Mouse (Mus musculus): Measurements from ENCODE around the gene Stk17b. TPM values are rescaled to one million over a fixed set of nuclear protein-coding genes. Genes with fewer than 3 reads are reported as not detected.
A peak's percentile ranks its signal among the peaks of the same experiment; 100 is the strongest.
"Not testable (repeated sequence)": the region's sequence is repeated elsewhere in the genome, so short reads cannot be mapped to it uniquely, and the experiment has no call there.

Gene Stk17b
- polyA plus RNA-seq, 1 experiment, result 25.2 TPM

GRCm38 (mm10) chr1:53715966-53716515, 69.0 kb downstream of the Stk17b start:
- H3K27ac ChIP-seq (ENCODE audit: insufficient read depth, low read length), result no peak overlapping the region
- H3K4me1 ChIP-seq (ENCODE audit: control insufficient read depth, insufficient read depth, low read length), result no peaks in the 10 kb centered on the region
- TF ChIP-seq POLR2A (IDR thresholded peaks at IDR 0.05; ENCODE audit: borderline replicate concordance, insufficient read depth, low read length) (no peak), CTCF (IDR thresholded peaks at IDR 0.05; ENCODE audit: borderline replicate concordance, insufficient read depth, low read depth, low read length) (no peak)
- no peaks in the 10 kb centered on the region for H3K27me3 ChIP-seq (ENCODE audit: control insufficient read depth, insufficient read depth, low read length)
- H3K4me3 ChIP-seq (replicated peaks; ENCODE audit: insufficient read depth, low read depth, low read length), result no peak overlapping the region
- no peak for DNase-seq
- 92% methylated on average over 1 of the region's 1 CpGs for WGBS

GRCm38 (mm10) chr1:53715446-53715845, 69.6 kb downstream of the Stk17b start:
- Histone ChIP-seq H3K4me3 (replicated peaks; ENCODE audit: insufficient read depth, low read depth, low read length) (no peak overlapping the region), H3K4me1 (ENCODE audit: control insufficient read depth, insufficient read depth, low read length) (no peaks in the 10 kb centered on the region), H3K27me3 (ENCODE audit: control insufficient read depth, insufficient read depth, low read length) (no peaks in the 10 kb centered on the region), H3K27ac (ENCODE audit: insufficient read depth, low read length) (no peak overlapping the region)
- peak in 1 of 2 experiments; percentile 24 for DNase-seq
- TF ChIP-seq POLR2A (IDR thresholded peaks at IDR 0.05; ENCODE audit: borderline replicate concordance, insufficient read depth, low read length), result no peak
- TF ChIP-seq CTCF (IDR thresholded peaks at IDR 0.05; ENCODE audit: borderline replicate concordance, insufficient read depth, low read depth, low read length), result no peak
- 3% methylated on average over 4 of the region's 4 CpGs for WGBS

- H3K27ac ChIP-seq (ENCODE audit: insufficient read depth, low read length); H3K27me3 ChIP-seq (ENCODE audit: control insufficient read depth, insufficient read depth, low read length); H3K4me1 ChIP-seq (ENCODE audit: control insufficient read depth, insufficient read depth, low read length); DNase-seq; H3K4me3 ChIP-seq (replicated peaks; ENCODE audit: insufficient read depth, low read depth, low read length): not testable (repeated sequence)
- 15% methylated on average over 3 of the region's 3 CpGs for WGBS
These were observed 71.6 kb downstream of the Stk17b start for GRCm38 (mm10) chr1:53713383-53713782.

GRCm38 (mm10) chr1:53711069-53711468, 74.0 kb downstream of the Stk17b start:
- TF ChIP-seq POLR2A (IDR thresholded peaks at IDR 0.05; ENCODE audit: borderline replicate concordance, insufficient read depth, low read length), result no peak
- no peak for TF ChIP-seq CTCF (IDR thresholded peaks at IDR 0.05; ENCODE audit: borderline replicate concordance, insufficient read depth, low read depth, low read length)

GRCm38 (mm10) chr1:53709602-53710001, 75.4 kb downstream of the Stk17b start:
- H3K4me3 ChIP-seq (replicated peaks; ENCODE audit: insufficient read depth, low read depth, low read length); DNase-seq; H3K4me1 ChIP-seq (ENCODE audit: control insufficient read depth, insufficient read depth, low read length); H3K27ac ChIP-seq (ENCODE audit: insufficient read depth, low read length); H3K27me3 ChIP-seq (ENCODE audit: control insufficient read depth, insufficient read depth, low read length): not testable (repeated sequence)
- 78% methylated on average over 5 of the region's 5 CpGs for WGBS

More at GRCm38 (mm10) chr1:53711069-53711468, 74.0 kb downstream of the Stk17b start:
- Histone ChIP-seq H3K27ac (ENCODE audit: insufficient read depth, low read length) (no peak overlapping the region), H3K4me1 (ENCODE audit: control insufficient read depth, insufficient read depth, low read length) (no peaks in the 10 kb centered on the region), H3K27me3 (ENCODE audit: control insufficient read depth, insufficient read depth, low read length) (no peaks in the 10 kb centered on the region), H3K4me3 (replicated peaks; ENCODE audit: insufficient read depth, low read depth, low read length) (no peak overlapping the region)
- DNase-seq, result no peak
- 93% methylated on average over 9 of the region's 9 CpGs for WGBS

GRCm38 (mm10) chr1:53706431-53707361, 78.3 kb downstream of the Stk17b start, which contains the start of gene Dnah7a:
Gene Dnah7a, minus strand, starts transcription at chr1:53706784.
- WGBS, result 6% methylated on average over 42 of the region's 42 CpGs
- peak; percentile 20 to 23 for DNase-seq
- Histone ChIP-seq H3K4me3 (replicated peaks; ENCODE audit: insufficient read depth, low read depth, low read length) (peak within 1 kb of the TSS; percentile 46), H3K27me3 (ENCODE audit: control insufficient read depth, insufficient read depth, low read length) (no peaks in the 10 kb centered on the region), H3K4me1 (ENCODE audit: control insufficient read depth, insufficient read depth, low read length) (no peaks in the 10 kb centered on the region), H3K27ac (ENCODE audit: insufficient read depth, low read length) (no peak within 1 kb of the TSS)
- TF ChIP-seq CTCF (IDR thresholded peaks at IDR 0.05; ENCODE audit: borderline replicate concordance, insufficient read depth, low read depth, low read length), result 0 out of 2 replicates have a peak, but pooled peaks have one; percentile 9
- no peak for TF ChIP-seq POLR2A (IDR thresholded peaks at IDR 0.05; ENCODE audit: borderline replicate concordance, insufficient read depth, low read length)

Other genes with a start within 250 kb of the Stk17b start
- 1.5 and 1.8 TPM in 2 replicates for gene Dnah7a, start 78.4 kb downstream of the Stk17b start, polyA plus RNA-seq (2012; rRNA removed)

All from cerebellum, adult 2 months (tissue).